Mouse (Mus musculus) thymus, postnatal 4 days (tissue): ENCODE data around the gene Shroom3.

Experiments used
- DNase-seq: peaks from one replicate; pipeline ENCODE4 v3.0.0; 2021

Shroom3 gene

GRCm38 (mm10) chr5:92810922-92811533, 127.8 kb downstream of the Shroom3 start:
- DNase-seq: no peak

GRCm38 (mm10) chr5:92811761-92812160, 128.5 kb downstream of the Shroom3 start:
- DNase-seq: no peak

- DNase-seq: no peak
These were observed 129.7 kb downstream of the Shroom3 start for GRCm38 (mm10) chr5:92812936-92813335.

DNA sequence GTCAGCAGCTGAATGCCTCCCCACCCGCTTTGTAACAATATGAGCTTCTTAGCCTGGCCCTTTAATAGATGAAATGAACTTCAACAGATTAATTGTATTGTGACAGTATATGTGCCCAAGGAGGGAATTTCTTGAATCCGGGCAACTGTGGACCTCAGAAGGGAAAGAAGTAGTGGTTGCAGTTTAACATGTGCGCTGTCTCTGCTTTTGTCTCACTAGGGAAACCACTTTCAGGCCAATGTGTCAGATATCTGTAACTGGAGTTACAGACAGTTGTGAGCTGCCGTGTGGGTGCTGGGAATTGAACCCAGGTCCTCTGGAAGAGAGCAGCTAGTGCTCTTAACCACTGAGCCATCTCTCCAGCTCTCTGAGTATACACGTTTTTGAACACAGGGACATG, 130.3 kb downstream of the Shroom3 start:
- DNase-seq: no peak

GRCm38 (mm10) chr5:92814621-92815020, 131.4 kb downstream of the Shroom3 start:
- DNase-seq: no peak

DNA sequence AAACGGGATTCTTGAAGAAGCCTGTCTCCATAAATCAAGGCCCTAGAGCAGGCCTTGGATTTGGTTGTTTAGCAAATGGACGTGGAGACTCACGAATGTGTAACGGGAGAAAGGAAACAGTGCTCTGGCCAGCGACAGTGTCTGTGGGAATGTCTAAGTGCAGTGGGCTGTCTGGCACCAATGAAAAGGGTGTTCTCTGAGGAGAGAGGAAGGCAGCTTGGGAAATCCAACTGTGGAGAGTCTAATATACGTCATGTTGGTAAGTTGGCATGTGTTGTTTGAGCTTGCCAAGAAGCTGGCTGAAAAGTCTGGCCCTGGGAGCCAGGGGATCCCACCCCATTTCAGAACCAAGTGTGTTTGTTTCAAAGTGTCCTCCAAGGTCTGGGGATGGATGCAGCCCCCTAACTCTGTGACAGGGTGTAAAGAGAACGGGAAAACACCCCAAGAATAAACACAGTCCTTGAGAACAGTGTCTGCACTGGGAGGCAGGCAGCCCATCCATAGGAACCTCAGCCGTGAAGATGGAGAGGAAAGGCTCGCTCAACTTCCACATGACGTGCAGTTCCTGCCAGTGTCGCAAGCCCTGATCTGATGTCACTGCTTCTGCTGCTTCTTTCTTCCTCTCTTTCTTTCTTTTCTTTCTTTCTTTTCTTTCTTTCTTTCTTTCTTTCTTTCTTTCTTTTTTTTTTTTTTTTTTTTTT, 134.0 kb downstream of the Shroom3 start:
- DNase-seq: no peak

GRCm38 (mm10) chr5:92821370-92821769, 138.1 kb downstream of the Shroom3 start:
- no peak for DNase-seq

- no peak for DNase-seq
These were observed 140.3 kb downstream of the Shroom3 start for GRCm38 (mm10) chr5:92823495-92823894.

DNA sequence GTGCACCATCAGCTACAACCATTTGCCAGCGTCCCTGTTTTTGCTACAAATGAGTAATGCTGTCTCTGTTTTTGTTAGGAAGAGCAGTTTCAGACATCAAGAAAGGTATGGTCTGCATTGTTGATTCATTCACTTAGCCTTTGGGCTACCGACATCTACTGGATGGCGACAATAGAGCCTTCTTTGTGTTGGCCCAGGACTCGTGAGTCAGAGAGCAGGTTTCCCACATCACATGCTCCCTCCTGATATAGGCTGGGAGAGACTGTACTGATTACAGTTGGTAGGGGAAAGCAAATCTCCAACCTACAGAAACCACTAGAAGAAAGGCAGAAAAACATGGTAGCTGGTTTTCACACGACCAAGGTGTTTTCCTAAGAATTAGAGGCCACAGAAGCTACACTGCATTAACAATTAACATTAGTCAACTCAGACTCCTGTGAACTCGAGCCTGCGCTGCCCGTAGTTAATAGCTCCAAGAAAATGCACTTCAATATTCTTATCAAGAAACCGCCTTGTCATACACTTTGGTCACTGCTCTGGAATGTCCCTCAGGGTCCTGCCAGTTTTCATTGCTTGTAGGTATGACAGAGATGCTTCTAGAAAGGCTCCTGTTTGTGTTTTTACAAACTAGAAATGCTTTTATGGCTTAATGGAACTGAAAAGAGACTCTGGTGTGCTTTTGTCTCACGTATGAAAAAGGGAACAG, 141.2 kb downstream of the Shroom3 start:
- DNase-seq: no peak

- no peak for DNase-seq
These were observed 147.2 kb downstream of the Shroom3 start for GRCm38 (mm10) chr5:92830391-92830790.

DNA sequence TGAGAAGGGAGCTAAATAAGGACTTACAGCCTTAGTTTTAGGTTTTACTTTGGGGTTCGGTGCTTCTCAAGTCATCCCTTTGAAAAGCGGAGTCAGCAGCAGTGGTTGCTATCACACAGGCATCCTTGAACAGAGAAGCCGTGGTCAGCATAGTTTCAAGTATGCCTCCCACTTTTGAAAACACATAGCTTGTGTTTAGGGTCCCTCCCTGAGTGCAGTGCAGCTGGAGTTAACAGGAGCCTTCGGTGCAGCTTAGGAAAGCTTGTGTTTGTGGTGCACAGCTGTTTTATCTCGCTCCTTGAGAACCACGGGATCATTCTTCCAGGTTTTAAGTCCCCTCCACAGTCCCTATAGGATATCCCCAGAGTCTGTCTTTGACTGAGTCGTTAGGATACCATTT, 151.3 kb downstream of the Shroom3 start:
- DNase-seq: no peak

- no peak for DNase-seq
These were observed 154.1 kb downstream of the Shroom3 start for GRCm38 (mm10) chr5:92837311-92837710.

- no peak for DNase-seq
These were observed 155.1 kb downstream of the Shroom3 start for GRCm38 (mm10) chr5:92838351-92838784.

DNA sequence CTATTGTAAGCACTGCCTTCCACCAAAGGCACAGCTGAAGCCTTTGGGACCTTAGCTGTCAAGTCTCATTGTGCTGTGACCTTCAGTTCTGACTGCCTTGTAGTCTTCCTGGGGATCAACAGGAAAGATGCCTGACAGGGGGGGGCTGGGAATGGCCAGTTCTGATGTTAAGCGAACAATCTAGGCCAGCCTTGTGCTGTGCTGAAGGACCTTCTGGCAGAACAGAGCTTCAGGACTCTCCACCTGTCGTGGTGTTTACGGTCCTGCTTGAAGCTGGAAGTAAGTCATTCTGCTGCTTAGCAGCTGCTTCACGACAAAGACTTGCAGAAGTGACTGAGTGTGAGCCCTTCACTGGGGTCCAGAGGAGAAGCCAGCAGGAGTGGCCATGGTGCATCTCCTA, 156.1 kb downstream of the Shroom3 start:
- DNase-seq: no peak

DNA sequence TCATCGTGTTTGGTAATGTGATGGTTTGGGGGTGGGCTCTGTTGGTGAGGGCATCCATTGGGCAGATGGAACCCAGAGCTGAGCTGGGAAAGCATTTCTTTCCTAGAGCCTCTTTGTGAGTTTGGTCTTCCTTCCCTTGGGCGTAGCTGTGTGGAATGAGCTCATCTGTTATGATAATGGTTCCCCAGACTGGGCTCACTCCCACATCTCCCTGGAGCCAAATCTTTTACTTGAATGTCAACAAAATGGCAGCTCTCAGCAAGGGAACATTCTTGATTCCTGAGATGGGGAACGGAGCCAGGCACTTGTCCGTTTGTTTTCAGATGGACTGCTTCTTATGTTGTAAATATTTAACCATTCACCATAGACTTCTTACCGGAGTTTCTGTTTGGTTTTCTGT, 158.2 kb downstream of the Shroom3 start:
- no peak for DNase-seq

DNA sequence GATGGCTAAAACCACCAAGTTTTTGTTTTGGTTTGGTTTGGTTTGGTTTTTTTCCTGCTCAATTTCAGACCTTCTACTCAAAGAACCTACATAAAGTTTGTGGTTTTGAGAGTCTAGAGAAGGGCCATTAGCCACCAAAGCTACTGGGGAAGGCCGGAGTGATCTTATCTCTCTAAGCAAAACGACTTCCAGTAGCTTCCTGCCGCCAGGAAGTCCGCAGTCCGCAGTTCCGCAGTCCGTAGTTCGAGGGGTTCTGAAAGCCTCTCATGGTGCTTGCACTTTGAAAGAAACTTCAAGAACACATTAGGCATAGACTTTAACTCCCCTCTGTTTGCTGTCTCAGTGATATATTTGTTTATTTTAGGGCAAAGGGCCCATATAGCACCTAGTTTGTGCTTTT, 159.2 kb downstream of the Shroom3 start:
- no peak for DNase-seq

GRCm38 (mm10) chr5:92842881-92843280, 159.6 kb downstream of the Shroom3 start:
- DNase-seq: no peak

DNA sequence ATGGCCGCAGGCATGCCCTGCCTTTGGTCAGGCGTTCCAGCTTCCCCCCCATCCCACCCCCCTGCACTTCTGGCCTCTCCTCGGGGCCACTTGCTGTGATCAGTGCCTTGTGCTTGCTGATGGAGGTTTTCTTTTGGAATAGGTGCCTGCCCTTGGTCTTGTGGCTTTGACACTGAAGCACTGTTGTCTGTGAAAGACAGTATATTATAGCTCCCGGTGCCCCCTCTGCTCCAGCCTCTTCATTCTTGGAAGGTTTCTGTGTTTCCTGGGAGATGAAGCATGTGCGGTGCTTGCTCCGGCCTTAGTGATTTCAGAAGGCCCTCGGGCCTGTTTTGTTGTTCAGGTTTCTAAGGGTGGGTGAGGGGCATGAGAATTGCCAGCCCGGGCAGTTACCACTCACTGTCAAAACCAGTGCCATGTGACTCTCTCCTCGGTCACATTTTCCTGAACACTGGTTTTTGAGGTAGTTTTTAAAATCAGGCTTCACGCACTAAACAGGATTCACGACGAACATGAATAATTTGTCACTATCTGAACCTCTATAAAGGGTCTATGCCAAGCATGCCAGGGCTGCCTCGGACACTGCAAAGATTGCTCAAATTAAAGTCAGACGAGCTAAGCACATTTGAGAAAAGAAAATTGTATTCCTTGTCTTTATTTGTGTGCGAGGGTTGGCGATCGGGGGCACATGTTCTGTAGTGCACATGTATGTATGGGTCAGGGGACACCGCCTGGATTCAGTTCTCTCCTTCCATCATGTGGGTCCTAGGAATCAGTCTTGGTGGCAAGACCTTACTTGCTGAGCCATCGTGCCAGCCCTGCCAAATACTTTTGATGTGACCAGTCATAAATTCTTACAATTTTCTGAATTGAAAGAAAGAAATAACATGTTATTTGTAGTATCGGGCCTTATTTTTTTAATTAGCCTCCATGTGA, 160.9 kb downstream of the Shroom3 start:
- DNase-seq: no peak

- DNase-seq: no peak
These were observed 166.5 kb downstream of the Shroom3 start for GRCm38 (mm10) chr5:92849743-92850142.

DNA sequence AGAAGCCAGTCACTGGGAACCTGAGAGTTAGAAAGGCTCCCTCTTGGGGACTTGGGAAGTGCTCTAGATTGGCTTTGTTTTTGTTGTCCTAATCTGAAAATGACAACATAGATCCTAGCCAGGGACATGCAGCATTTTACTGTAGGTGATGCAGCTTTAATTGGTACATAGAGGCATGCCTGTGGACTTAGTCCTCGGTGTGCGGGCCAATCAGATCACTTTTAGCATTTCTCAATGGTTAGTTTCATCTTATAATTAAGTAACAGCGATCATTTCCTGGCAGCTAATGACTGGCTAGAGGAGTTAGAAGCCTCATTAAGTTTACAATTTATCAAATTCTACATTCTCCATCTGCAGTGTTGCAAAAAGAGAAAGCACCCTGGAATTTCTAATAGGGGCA, 167.7 kb downstream of the Shroom3 start:
- DNase-seq: no peak

GRCm38 (mm10) chr5:92854983-92855382, 171.7 kb downstream of the Shroom3 start:
- no peak for DNase-seq

- no peak for DNase-seq
These were observed 173.1 kb downstream of the Shroom3 start for GRCm38 (mm10) chr5:92856346-92856745.

DNA sequence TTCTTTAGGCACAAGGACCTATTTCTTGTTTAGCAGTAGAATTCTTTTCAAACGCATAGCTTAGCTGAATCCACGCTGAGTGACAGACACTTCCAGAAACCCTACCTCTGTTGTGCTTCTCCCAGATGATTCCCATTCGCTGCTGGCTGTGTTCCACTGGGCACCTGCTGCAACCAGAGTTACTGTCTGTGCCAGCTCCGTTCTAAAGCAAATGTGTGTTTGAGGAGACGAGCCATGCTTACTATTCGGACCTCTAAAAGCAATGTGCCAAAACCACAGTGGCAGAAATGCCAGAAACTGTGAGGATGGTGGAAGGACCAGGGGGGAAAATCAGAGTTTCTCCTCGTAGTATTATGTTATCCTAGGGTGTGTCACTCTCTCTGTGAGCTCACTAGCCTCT, 173.9 kb downstream of the Shroom3 start:
- DNase-seq: no peak
